Mouse (Mus musculus): ENCODE measurements around the gene Bax. TPM values are rescaled to one million over a fixed set of nuclear protein-coding genes. Genes with fewer than 3 reads are reported as not detected.
A peak's percentile ranks its signal among the peaks of the same experiment; 100 is the strongest.

The Bax gene
- polyA plus RNA-seq (2012; ENCODE audit: insufficient read depth, insufficient read length, missing spikeins): 20.1 and 26.9 TPM in 2 replicates

DNA sequence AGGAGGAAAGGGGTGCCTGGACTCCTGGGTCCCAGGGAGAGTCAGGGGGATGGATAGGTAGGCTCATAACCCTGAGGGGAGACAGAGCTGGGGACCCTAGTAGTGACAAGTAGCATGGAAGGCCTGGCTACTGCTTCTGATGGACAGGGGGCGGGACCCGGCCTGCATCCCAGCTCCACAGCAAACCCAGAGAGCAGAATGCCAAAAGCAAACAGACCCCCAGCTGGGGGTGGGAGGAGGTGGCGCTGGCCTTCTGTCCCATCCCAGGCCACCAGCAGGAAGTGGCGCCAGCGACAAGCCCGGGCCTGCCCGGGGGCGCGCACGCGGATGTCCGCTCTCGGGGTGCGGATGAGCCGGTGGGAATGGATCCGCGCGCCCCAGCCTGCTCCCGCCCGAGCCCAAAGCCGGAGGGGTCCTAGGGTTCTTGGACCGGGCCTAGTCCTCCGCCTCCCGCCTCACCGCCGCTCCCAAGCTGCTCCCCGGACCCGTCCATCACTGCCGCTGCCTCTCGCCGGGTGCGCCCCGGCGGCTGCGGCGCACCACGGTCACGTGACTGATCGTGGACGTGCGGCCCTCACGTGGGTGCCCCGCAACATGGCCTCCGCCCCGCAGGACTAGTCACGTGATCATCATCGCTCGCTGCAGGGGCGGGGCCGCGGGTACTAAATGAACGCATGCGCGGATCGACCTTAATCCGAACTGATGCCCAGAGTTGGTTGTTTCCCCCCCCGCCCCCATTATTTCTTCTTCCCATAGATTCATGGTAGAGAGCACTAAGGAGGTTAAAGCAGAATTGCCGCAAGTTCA, at the start of gene Bax:
Bax (minus strand) TSS at position 616 of the 807 bp plus-strand sequence.
- peak within 1 kb of the TSS; percentile 63 for H3K27ac ChIP-seq (replicated peaks; ENCODE audit: low read depth, low read length)
- H3K4me1 ChIP-seq (ENCODE audit: control insufficient read depth, insufficient read depth, insufficient read length, low read length): peaks cover 6% of the 10 kb centered on the region

DNA sequence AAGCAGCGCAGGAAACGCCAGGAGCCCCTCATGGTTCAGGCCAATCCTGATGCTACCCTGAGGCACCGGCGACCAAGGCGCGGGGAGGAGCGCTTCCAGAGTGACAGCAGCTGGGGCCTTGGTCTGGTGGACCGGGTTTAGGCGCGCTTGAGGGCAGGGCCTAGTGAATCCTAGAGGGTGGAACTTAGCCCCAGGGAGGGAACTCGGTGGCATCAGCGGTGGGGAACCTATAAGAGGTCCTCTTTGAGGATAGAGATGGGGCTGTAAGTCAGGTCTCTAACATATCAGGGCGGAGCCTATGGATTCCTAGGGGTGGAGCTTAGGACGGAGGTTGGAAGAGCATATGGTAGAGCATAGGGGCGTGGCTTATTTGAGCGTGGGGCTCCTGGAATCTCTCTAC, 48.7 kb upstream of the Bax start:
- H3K4me1 ChIP-seq (ENCODE audit: control insufficient read depth, insufficient read depth, insufficient read length, low read length): no peaks in the 10 kb centered on the region
- H3K27ac ChIP-seq (replicated peaks; ENCODE audit: low read depth, low read length): no peak overlapping the region
- H3K4me3 ChIP-seq (ENCODE audit: insufficient read depth, low read depth, low read length): no peak overlapping the region

More for the DNA sequence above, at the start of gene Bax:
- H3K4me3 ChIP-seq (ENCODE audit: insufficient read depth, low read depth, low read length): peak within 1 kb of the TSS; percentile 93

DNA sequence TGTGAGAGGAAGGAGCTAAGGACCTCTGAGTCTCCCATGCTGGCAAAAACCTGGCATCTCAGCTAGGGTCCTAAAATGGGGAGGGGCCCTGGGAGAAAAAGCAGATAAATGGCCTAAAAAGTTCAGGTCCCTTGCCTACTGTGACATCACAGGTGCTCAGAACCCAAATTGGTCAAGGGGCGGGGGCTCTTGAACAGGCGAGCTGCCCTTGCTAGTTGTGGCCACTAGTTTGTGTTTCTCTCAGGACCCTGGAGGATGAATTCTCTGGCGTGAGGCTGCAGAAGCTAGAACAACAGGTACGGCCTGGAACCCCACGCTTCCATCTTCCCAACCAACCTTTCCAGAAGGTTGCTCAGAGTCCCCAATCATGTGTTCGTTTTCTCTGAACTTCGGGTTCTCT, 47.7 kb upstream of the Bax start:
- Histone ChIP-seq H3K27ac (replicated peaks; ENCODE audit: low read depth, low read length) (no peak overlapping the region), H3K4me1 (ENCODE audit: control insufficient read depth, insufficient read depth, insufficient read length, low read length) (peaks cover 2% of the 10 kb centered on the region), H3K4me3 (ENCODE audit: insufficient read depth, low read depth, low read length) (no peak overlapping the region)

DNA sequence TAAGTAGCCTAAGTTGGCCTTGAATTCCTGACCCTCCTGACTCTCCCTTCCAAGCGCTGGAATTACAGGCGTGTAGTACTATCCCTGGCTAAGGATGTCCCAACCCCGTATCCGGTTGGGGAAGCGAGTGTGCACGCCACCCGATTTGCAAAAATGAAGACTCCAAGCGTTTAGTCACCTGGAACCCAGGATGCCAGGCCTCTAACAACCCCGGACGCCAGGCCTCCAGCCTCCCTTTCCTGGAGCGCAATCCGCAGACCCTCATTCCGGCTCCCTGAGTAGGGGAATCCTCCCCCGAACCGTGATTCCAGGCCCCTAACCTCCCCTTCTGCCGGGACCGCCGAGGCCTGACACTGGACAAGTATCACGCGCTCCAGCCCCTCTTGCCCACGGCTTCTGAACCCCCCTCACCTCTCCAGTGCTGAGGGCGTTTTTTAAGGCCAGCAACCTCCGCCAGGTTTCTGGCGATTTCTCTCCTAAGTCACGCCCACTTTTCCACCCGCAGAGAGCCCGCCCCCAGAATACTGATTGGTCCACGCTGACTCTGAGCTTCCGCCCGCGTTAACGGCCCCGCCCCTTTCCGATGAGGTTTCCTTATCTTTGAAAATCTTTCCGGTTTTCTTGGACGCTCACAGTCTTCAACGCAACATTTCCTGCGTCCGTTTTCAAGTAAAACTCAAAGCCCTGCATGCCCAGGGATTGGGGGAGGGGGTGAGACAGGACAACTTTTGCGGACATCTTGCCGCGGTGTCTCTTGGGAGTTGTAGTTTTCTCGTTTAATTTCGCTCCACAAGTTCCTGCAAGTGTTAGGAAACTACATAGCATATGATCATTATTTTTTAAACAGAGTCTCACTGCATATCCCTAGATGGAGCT, 43.5 kb upstream of the Bax start, which contains the start of gene Nucb1:
Nucb1 (minus strand) TSS at position 495 of the 876 bp plus-strand sequence.
- Histone ChIP-seq H3K27ac (replicated peaks; ENCODE audit: low read depth, low read length) (peak within 1 kb of the TSS; percentile 93), H3K4me3 (ENCODE audit: insufficient read depth, low read depth, low read length) (peak within 1 kb of the TSS; percentile 90)

DNA sequence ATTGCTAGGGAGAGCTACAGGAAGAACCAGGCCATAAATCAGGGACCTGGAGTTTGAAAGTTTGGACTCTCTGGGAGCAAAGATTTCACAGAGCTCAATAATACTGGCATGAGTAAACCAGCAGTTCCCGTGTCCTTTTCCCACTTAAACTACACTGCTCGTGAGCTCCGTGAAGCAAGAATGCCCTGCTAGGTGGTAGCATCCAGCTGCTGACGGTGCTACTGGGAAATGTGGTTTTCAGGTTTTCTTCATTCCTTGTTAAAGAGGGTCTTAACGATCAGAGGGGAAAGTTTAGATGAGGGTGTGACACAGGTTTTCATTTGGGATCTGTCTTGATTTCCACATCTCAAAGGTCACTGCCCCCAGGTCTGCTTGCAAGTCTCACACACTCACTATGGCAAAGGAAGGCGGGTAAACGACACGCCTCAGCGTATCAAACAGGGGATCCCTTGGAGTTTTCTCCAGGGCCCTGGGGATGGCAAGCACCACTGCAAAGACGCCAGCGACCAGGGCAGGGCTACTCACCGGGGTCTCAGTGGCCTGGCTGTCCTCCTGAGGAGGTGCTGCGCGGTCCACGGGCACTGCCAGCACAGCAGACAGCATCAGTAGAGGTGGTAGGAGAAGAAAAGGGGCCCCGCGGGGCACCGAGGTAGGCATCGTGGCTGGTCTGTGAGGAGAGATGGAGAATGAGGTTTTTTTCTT, 42.6 kb upstream of the Bax start:
- Histone ChIP-seq H3K4me1 (ENCODE audit: control insufficient read depth, insufficient read depth, insufficient read length, low read length) (peaks cover 10% of the 10 kb centered on the region), H3K27ac (replicated peaks; ENCODE audit: low read depth, low read length) (peak overlapping the region; percentile 77), H3K4me3 (ENCODE audit: insufficient read depth, low read depth, low read length) (peak overlapping the region; percentile 90)

More for the DNA sequence above, 43.5 kb upstream of the Bax start, which contains the start of gene Nucb1:
- H3K4me1 ChIP-seq (ENCODE audit: control insufficient read depth, insufficient read depth, insufficient read length, low read length): peaks cover 10% of the 10 kb centered on the region

DNA sequence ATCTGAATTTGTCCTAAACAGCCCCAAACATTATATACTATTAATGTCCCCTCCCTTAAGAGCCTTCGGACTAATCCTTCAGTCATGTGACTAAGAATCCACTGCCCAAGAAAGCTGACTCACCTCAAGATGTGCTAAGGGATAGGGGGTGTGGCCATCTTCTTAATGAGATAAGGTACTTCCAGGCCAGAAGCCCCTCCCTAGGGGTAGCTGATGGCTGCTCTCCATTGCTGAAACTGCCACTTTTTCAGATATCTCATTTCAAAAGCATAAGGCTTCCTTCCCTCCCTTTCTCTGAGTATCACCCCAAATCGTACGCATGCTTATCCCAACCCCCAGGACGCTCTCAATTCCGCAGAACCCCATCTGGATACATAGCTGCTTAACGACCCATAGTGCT, 41.9 kb upstream of the Bax start:
- H3K4me3 ChIP-seq (ENCODE audit: insufficient read depth, low read depth, low read length): no peak overlapping the region
- peaks cover 10% of the 10 kb centered on the region for H3K4me1 ChIP-seq (ENCODE audit: control insufficient read depth, insufficient read depth, insufficient read length, low read length)
- no peak overlapping the region for H3K27ac ChIP-seq (replicated peaks; ENCODE audit: low read depth, low read length)

DNA sequence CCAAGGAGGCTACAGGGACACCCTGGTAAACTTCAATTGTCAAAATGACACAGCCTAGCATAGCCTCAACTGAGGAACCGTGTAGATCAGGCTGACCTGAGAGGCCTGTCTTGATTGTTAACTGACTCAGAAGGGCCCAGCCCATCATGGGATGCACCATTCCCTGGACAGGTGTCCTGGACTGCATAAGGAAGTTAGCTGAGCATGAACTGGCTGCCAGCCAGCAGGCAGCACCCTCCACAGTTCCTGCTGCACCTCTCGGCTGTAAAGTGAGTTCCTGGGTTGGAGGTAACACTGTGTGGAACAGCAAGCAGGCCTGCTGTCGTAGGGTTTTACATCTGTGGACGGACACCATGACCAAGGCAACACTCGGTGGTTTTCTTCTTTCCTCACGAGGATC, 40.9 kb upstream of the Bax start:
- Histone ChIP-seq H3K4me3 (ENCODE audit: insufficient read depth, low read depth, low read length) (no peak overlapping the region), H3K4me1 (ENCODE audit: control insufficient read depth, insufficient read depth, insufficient read length, low read length) (peaks cover 10% of the 10 kb centered on the region), H3K27ac (replicated peaks; ENCODE audit: low read depth, low read length) (no peak overlapping the region)

DNA sequence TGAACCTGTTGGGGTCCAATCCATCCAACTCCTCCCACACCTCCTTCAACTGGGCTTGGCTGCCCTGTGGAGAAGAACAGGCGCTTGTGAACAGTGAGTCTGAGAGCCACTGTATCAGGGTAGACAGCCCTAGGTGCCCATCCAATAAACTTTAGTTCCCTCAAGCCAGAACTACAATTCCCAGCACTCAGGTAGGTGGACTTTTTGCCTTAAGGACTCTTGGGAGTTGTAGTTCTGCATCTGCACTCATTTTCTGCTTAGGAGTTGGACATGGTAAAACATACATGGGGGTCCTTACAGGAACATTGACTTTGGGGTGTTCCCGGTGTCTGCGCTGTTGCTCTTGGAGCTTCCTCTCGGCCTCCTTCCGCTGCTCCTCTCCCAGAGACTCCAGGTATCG, 31.7 kb upstream of the Bax start:
- Histone ChIP-seq H3K27ac (replicated peaks; ENCODE audit: low read depth, low read length) (no peak overlapping the region), H3K4me1 (ENCODE audit: control insufficient read depth, insufficient read depth, insufficient read length, low read length) (no peaks in the 10 kb centered on the region), H3K4me3 (ENCODE audit: insufficient read depth, low read depth, low read length) (no peak overlapping the region)

DNA sequence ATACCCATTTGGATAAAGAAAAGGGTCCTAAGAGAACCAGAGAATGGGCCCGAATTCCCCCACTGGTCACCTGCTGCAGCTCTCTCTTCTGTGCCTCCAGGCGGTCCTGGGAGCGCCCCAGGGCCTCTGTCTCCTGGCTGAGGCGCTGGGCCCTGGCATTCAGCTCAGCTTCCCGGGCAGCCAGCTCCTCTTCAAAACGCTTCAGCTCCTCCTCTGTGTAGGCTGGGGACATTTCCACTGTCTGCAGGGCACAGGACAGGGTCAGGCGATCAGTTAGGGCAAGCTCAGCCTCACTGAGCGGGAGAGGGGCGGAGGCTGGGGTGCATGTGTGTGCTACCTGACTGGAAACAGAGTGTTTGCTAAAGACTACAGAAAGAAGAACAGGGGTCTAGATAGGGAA, 27.9 kb upstream of the Bax start:
- Histone ChIP-seq H3K4me3 (ENCODE audit: insufficient read depth, low read depth, low read length) (no peak overlapping the region), H3K27ac (replicated peaks; ENCODE audit: low read depth, low read length) (no peak overlapping the region), H3K4me1 (ENCODE audit: control insufficient read depth, insufficient read depth, insufficient read length, low read length) (no peaks in the 10 kb centered on the region)

DNA sequence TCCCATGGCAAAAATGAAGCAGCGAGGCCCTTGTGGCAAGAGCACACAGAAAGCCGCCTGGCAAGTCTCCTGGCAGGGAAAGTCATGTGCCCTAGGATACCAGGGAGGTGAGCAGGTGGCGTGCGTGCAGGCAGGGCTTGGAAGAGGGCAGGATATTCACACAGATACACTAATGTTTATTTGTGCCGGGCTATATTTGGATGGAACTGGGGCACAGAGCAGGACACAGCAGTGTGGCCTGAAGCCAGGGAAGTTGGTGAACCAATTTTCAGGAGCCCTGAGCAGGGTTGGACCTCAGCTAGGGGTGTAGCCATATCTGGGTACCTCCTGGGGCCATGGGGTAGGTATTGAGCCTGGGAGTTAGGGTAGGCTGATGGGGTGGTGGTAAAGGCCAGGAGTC, 26.3 kb upstream of the Bax start:
- Histone ChIP-seq H3K27ac (replicated peaks; ENCODE audit: low read depth, low read length) (no peak overlapping the region), H3K4me1 (ENCODE audit: control insufficient read depth, insufficient read depth, insufficient read length, low read length) (no peaks in the 10 kb centered on the region), H3K4me3 (ENCODE audit: insufficient read depth, low read depth, low read length) (no peak overlapping the region)

DNA sequence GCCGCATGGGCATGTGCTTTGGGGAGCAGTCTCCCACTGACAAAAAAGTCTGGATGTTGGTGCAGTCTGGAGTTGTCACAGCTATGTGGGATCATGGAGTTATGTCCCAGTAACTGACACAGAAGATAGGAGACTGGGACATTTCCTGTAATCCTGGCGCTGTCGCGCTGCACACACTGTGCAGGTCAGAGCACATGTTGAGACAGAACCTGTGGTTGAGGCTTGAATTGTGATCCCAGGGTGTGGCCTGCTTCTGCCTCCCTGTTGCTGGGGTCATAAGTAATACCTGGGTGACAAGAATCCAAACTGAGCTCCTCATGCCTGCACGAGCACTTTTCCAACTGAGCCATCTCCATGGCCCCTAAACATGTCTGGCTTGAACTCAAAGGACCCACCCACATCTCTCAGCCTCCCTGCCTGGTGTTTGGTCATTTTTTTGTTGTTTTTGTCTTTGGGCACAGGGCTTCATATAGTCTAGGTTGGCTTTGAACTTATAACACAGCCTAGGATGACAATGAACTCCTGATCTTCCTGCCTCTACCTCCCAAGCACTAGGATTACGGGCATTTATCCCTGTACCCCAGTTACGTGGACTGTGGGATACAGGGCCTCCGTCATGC, 25.6 kb upstream of the Bax start:
- Histone ChIP-seq H3K27ac (replicated peaks; ENCODE audit: low read depth, low read length) (no peak overlapping the region), H3K4me1 (ENCODE audit: control insufficient read depth, insufficient read depth, insufficient read length, low read length) (peaks cover 2% of the 10 kb centered on the region; the same call in 1 of the 2 replicates), H3K4me3 (ENCODE audit: insufficient read depth, low read depth, low read length) (no peak overlapping the region)

DNA sequence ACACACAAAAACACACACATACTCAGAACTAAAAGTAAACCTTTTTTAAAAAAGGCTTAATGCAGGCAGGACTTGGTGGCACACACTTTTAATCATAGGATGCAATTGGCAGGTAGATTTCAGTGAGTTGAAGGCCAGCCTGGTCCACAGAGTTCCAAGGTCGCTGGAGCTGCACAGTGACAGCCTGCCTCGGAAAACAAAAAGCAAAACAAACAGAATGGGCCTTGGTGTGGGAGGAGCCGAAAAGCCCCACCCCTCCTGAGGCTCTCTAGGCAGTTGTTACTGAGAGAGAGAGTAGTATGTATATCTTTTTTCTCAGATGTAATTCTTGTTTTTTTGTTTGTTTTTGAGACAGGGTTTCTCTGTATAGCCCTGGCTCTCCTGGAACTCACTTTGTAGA, 24.6 kb upstream of the Bax start:
- Histone ChIP-seq H3K27ac (replicated peaks; ENCODE audit: low read depth, low read length) (no peak overlapping the region; the same call in 1 of the 2 replicates), H3K4me1 (ENCODE audit: control insufficient read depth, insufficient read depth, insufficient read length, low read length) (peaks cover 4% of the 10 kb centered on the region; the same call in 1 of the 2 replicates), H3K4me3 (ENCODE audit: insufficient read depth, low read depth, low read length) (no peak overlapping the region)

DNA sequence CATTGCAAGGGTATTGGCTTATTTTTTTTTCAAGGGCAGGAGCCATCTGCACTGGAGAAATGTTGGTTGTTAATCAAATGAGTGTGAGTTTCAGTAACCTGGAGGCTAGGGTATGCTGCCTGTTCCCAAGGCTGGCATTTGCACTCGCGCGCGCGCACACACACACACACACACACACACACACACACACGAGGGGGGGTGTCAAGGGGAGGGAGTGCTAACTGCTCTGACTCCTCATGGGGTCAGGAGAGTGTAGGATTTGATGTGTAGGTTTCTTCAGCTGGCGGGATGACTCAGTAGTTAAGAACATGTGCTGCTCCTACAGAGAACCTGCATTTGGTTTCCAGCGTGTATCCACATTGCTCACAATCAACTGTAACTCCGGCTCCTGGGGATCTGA, 24.1 kb upstream of the Bax start:
- Histone ChIP-seq H3K4me1 (ENCODE audit: control insufficient read depth, insufficient read depth, insufficient read length, low read length) (peaks cover 4% of the 10 kb centered on the region; the same call in 1 of the 2 replicates), H3K27ac (replicated peaks; ENCODE audit: low read depth, low read length) (no peak overlapping the region; the same call in 1 of the 2 replicates), H3K4me3 (ENCODE audit: insufficient read depth, low read depth, low read length) (no peak overlapping the region)

DNA sequence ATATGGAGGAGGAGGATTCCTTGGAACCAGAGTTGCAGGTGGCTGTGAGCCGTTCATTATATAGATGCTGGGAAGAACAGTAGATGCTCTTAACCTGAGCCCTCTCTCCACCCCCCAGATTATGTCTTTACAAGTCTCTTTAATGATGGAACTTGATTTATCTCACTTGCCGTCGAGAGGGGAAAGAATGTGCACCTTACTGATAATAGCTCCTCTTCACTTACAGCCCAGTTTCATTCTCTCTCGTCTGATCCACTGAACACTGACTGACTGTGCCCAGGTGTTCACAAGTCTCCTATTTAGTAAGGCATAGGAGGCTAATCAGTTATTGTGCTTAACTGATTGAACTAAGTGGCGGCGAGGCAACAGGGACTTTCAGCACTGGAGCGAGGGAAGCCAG, 22.9 kb upstream of the Bax start:
- Histone ChIP-seq H3K4me3 (ENCODE audit: insufficient read depth, low read depth, low read length) (no peak overlapping the region), H3K4me1 (ENCODE audit: control insufficient read depth, insufficient read depth, insufficient read length, low read length) (peaks cover 4% of the 10 kb centered on the region; the same call in 1 of the 2 replicates), H3K27ac (replicated peaks; ENCODE audit: low read depth, low read length) (no peak overlapping the region)

All from brown adipose tissue, adult 24 weeks (tissue).